Mouse (Mus musculus): ENCODE measurements at regions not wholly inside any gene's neighbourhood (a gene's known extent, or its start where the extent isn't known, plus 50 kb on each side); places are given as distances from the start of the nearest gene placed in this dataset.

DNA sequence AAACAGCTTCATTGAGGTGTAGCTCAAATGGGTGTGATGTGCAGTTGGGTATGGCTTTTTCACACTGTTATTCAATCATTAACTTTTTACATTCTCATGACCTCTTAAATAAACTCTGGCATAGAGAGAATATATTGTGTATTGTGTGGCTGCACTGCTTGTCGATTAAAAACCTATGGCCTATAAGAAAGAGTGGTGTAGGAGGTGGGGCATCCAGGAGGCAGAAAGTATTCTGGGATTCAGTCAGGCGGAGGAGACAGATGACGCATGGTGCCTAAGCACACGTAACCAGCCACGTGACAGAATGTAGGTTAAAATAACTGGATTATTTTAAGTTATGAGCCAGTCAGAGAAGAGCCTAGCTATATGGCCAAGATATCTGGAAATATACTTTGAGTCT is 78.2 kb upstream of the Slc16a7 start:
- H3K9me3 ChIP-seq (replicated peaks; ENCODE audit: control insufficient read depth, low read length), result no peaks in the 10 kb centered on the region

DNA sequence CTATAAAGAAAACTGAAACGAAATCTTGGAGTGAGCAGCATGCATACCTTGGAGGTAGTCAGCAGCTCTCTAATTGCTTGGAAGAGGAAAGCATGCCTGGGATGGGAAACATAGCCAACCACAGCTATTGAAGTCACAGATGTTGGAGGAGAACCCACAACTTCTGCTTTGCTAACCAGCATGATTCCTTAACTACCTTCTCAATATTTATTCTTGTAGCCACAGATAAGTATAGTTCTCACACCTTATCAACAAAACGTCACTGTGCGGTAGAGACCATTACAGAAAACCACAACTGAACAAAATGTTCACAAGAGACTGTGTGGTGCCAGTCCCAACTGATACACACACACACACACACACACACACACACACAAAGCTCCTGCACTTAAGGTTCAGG is 99.1 kb upstream of the Slc16a7 start:
- Histone ChIP-seq H3K9me3 (replicated peaks; ENCODE audit: control insufficient read depth, low read length) (no peaks in the 10 kb centered on the region), H3K27me3 (replicated peaks; ENCODE audit: control insufficient read depth, insufficient read depth, low read length) (no peaks in the 10 kb centered on the region), H3K4me3 (ENCODE audit: low read depth, low read length) (no peak overlapping the region), H3K36me3 (ENCODE audit: control insufficient read depth, insufficient read depth, low read length) (no peaks in the 10 kb centered on the region), H3K4me2 (ENCODE audit: low read length) (no peak overlapping the region), H3K9ac (ENCODE audit: low read length) (no peak overlapping the region), H3K27ac (ENCODE audit: low read depth, low read length) (no peak overlapping the region), H3K4me1 (ENCODE audit: control insufficient read depth, insufficient read depth, low read length) (no peaks in the 10 kb centered on the region)
- WGBS, result 81% methylated on average over 3 of the region's 3 CpGs
- DNase-seq (ENCODE audit: low spot score) (no peak), ATAC-seq (no peak)

More for the DNA sequence above, 78.2 kb upstream of the Slc16a7 start:
- no peak overlapping the region for H3K9ac ChIP-seq (ENCODE audit: low read length)
- H3K4me2 ChIP-seq (ENCODE audit: low read length), result no peak overlapping the region
- H3K27me3 ChIP-seq (replicated peaks; ENCODE audit: control insufficient read depth, insufficient read depth, low read length), result no peaks in the 10 kb centered on the region
- no peak for DNase-seq (ENCODE audit: low spot score)
- no peaks in the 10 kb centered on the region for H3K4me1 ChIP-seq (ENCODE audit: control insufficient read depth, insufficient read depth, low read length)
- 88% methylated on average over 5 of the region's 5 CpGs for WGBS
- H3K27ac ChIP-seq (ENCODE audit: low read depth, low read length), result no peak overlapping the region
- no peak for ATAC-seq
- no peaks in the 10 kb centered on the region for H3K36me3 ChIP-seq (ENCODE audit: control insufficient read depth, insufficient read depth, low read length)
- H3K4me3 ChIP-seq (ENCODE audit: low read depth, low read length), result no peak overlapping the region

DNA sequence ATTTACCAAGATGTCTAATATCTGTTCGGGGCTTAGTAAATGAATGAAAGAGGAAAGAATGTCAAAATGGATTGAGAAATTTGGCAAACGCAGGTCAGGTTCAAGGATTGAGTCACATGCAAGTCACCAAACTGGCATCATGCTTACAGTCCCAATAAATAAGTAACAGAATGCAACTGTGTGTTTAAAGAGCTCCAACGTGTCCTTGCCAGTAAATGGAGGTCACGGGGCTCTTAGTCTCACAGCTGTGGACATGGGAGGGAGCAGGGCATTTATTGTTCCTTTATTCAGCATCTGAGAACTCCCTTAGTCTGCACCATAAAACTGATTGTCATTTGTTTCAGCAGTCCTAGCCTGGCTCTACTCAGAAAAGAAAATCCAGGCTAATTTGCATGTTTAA is 101.1 kb upstream of the Slc16a7 start:
- H3K36me3 ChIP-seq (ENCODE audit: control insufficient read depth, insufficient read depth, low read length), result no peaks in the 10 kb centered on the region
- no peaks in the 10 kb centered on the region for H3K27me3 ChIP-seq (replicated peaks; ENCODE audit: control insufficient read depth, insufficient read depth, low read length)
- no peak overlapping the region for H3K9ac ChIP-seq (ENCODE audit: low read length)
- H3K4me2 ChIP-seq (ENCODE audit: low read length), result no peak overlapping the region
- no peak for ATAC-seq
- no peak overlapping the region for H3K4me3 ChIP-seq (ENCODE audit: low read depth, low read length)
- no peaks in the 10 kb centered on the region for H3K9me3 ChIP-seq (replicated peaks; ENCODE audit: control insufficient read depth, low read length)
- WGBS, result 50% methylated on average over 4 of the region's 4 CpGs
- H3K27ac ChIP-seq (ENCODE audit: low read depth, low read length), result no peak overlapping the region
- no peak for DNase-seq (ENCODE audit: low spot score)
- no peaks in the 10 kb centered on the region for H3K4me1 ChIP-seq (ENCODE audit: control insufficient read depth, insufficient read depth, low read length)

DNA sequence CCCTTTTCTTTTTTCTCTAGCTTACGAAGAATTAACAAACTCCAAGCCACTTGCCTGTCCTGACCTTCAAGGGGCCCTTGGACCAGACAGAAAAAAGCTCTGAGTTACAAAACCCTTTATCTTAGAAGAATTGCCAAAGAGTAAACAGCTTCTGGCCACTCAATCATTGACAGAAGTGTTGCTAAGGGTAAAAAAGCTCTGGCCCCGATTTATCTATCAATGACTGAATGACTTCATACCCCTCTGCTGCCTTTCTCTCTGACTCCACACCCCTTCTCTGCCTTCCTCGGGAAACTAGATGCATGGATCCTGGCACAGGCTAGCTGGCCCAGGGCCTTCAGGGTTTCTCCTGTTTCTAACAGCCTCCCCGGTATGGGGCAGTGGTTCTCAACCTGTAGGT is 105.2 kb upstream of the Slc16a7 start:
- Histone ChIP-seq H3K9me3 (replicated peaks; ENCODE audit: control insufficient read depth, low read length) (no peaks in the 10 kb centered on the region), H3K27me3 (replicated peaks; ENCODE audit: control insufficient read depth, insufficient read depth, low read length) (no peaks in the 10 kb centered on the region), H3K36me3 (ENCODE audit: control insufficient read depth, insufficient read depth, low read length) (no peaks in the 10 kb centered on the region), H3K4me2 (ENCODE audit: low read length) (no peak overlapping the region), H3K4me1 (ENCODE audit: control insufficient read depth, insufficient read depth, low read length) (no peaks in the 10 kb centered on the region), H3K4me3 (ENCODE audit: low read depth, low read length) (no peak overlapping the region), H3K9ac (ENCODE audit: low read length) (no peak overlapping the region), H3K27ac (ENCODE audit: low read depth, low read length) (no peak overlapping the region)
- DNase-seq (ENCODE audit: low spot score) (no peak), ATAC-seq (no peak)
- WGBS, result 79% methylated on average over 4 of the region's 4 CpGs

DNA sequence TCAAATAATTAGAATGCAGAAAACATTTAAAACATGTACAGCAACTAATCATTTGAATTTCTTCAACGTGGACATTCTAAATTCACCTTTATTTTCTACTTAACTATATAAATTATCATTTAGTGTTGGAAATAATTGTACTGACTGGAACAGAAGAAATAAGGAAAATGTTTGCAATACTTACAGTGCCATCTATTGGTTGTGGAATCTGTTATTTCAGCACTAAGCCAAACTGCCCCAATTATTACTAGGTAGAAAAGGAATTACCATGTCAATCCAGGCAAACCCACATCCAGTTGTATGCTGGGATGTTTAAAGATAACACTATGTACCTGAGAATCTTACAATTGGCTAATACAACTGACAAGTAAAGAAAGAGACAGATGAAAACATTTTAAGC is 109.1 kb upstream of the Slc16a7 start:
- H3K4me3 ChIP-seq (ENCODE audit: low read depth, low read length), result no peak overlapping the region
- H3K9me3 ChIP-seq (replicated peaks; ENCODE audit: control insufficient read depth, low read length), result no peaks in the 10 kb centered on the region
- H3K9ac ChIP-seq (ENCODE audit: low read length), result no peak overlapping the region
- H3K27ac ChIP-seq (ENCODE audit: low read depth, low read length), result no peak overlapping the region
- peak; percentile 68 for DNase-seq (ENCODE audit: low spot score)
- 34% methylated on average over 1 of the region's 1 CpGs for WGBS
- ATAC-seq, result no peak
- no peaks in the 10 kb centered on the region for H3K36me3 ChIP-seq (ENCODE audit: control insufficient read depth, insufficient read depth, low read length)
- H3K27me3 ChIP-seq (replicated peaks; ENCODE audit: control insufficient read depth, insufficient read depth, low read length), result no peaks in the 10 kb centered on the region
- H3K4me2 ChIP-seq (ENCODE audit: low read length), result no peak overlapping the region
- no peaks in the 10 kb centered on the region for H3K4me1 ChIP-seq (ENCODE audit: control insufficient read depth, insufficient read depth, low read length)

DNA sequence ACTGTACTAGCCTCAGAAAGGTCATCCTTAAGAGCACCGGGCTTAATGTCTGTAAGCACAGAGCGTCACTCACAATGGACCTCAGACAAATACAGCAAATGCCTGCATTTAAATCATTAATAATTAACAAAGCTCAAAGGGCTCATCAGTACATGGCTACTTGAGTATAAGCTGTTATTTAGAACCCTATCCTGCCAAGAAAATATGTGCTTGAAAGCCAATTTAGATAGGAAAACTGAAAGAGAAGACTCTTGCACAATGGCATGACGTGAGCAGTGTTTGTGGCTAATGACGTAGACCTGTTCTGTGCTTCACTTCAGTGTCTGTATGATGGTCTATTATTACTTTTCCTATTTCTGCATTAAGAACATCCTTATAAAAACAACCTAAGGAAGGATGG is 111.1 kb upstream of the Slc16a7 start:
- Histone ChIP-seq H3K27ac (ENCODE audit: low read depth, low read length) (no peak overlapping the region), H3K4me3 (ENCODE audit: low read depth, low read length) (no peak overlapping the region), H3K4me1 (ENCODE audit: control insufficient read depth, insufficient read depth, low read length) (no peaks in the 10 kb centered on the region), H3K36me3 (ENCODE audit: control insufficient read depth, insufficient read depth, low read length) (no peaks in the 10 kb centered on the region), H3K4me2 (ENCODE audit: low read length) (no peak overlapping the region), H3K27me3 (replicated peaks; ENCODE audit: control insufficient read depth, insufficient read depth, low read length) (no peaks in the 10 kb centered on the region), H3K9ac (ENCODE audit: low read length) (no peak overlapping the region), H3K9me3 (replicated peaks; ENCODE audit: control insufficient read depth, low read length) (no peaks in the 10 kb centered on the region)
- ATAC-seq (no peak), DNase-seq (ENCODE audit: low spot score) (no peak)
- WGBS, result 62% methylated on average over 4 of the region's 4 CpGs

DNA sequence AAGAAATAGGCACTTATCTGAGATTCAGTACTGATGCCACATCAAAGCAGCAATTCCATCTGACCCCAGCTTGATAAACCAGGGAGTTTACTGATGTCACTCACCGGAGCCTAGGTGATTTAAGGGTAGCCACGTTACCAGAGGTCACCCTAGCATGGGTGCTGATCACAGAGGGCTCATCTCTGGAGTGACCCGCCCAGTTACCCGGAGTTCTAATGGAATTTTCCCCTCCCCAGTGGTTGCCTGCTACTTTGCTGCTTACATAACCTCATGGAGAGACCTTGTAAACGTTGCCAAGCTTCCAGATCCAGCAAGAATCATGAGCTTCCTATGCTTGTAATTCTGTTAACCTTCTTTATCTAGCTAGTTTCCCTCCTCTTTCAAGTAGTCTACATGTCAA is 125.8 kb upstream of the Slc16a7 start:
- ATAC-seq, result no peak
- 85% methylated on average over 5 of the region's 5 CpGs for WGBS
- DNase-seq (ENCODE audit: low spot score), result no peak
- Histone ChIP-seq H3K9me3 (replicated peaks; ENCODE audit: control insufficient read depth, low read length) (no peaks in the 10 kb centered on the region), H3K4me3 (ENCODE audit: low read depth, low read length) (no peak overlapping the region), H3K9ac (ENCODE audit: low read length) (no peak overlapping the region), H3K27ac (ENCODE audit: low read depth, low read length) (no peak overlapping the region), H3K4me1 (ENCODE audit: control insufficient read depth, insufficient read depth, low read length) (no peaks in the 10 kb centered on the region), H3K4me2 (ENCODE audit: low read length) (no peak overlapping the region), H3K36me3 (ENCODE audit: control insufficient read depth, insufficient read depth, low read length) (no peaks in the 10 kb centered on the region), H3K27me3 (replicated peaks; ENCODE audit: control insufficient read depth, insufficient read depth, low read length) (no peaks in the 10 kb centered on the region)

DNA sequence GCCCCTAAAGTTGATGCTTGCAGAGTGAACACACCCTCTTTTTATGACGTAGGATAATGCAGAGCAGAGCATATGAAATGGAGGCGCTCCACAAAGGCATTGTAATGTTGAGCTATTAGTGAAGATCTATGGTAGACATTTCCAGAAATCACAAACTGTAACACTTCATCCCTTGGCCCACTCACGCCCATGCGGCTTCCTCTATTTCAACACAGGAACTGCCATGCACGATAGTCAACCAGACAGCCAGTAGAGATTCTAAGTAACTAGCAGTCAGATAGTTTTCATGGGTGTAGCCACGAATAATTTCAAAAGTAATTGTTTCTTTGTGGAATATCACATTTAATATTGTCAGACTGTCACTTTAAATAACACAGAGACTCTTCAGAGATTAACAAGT is 141.6 kb upstream of the Slc16a7 start:
- ATAC-seq, result no peak
- Histone ChIP-seq H3K4me2 (ENCODE audit: low read length) (no peak overlapping the region), H3K36me3 (ENCODE audit: control insufficient read depth, insufficient read depth, low read length) (no peaks in the 10 kb centered on the region), H3K9ac (ENCODE audit: low read length) (no peak overlapping the region), H3K27me3 (replicated peaks; ENCODE audit: control insufficient read depth, insufficient read depth, low read length) (no peaks in the 10 kb centered on the region), H3K27ac (ENCODE audit: low read depth, low read length) (no peak overlapping the region), H3K4me1 (ENCODE audit: control insufficient read depth, insufficient read depth, low read length) (no peaks in the 10 kb centered on the region), H3K9me3 (replicated peaks; ENCODE audit: control insufficient read depth, low read length) (no peaks in the 10 kb centered on the region), H3K4me3 (ENCODE audit: low read depth, low read length) (no peak overlapping the region)
- no peak for DNase-seq (ENCODE audit: low spot score)
- WGBS, result 91% methylated on average over 6 of the region's 6 CpGs

DNA sequence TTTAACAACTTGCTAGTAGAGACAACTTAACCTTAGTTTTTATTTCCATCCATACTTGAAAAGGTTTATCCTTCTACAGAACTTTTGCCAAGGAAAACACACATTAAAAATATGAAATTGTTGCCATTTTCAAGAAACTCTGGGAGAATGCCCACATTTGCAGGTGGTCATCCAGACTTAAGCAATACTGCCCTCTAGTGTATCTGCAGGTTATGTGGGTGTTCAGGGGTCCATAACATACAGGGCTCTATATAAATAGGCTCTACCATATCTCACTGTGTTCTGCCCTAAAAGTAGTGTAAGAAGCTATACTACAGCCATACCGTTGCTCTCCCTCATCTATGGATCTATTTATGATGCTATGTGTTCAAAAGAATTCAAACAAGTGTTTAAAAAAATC is 149.1 kb upstream of the Slc16a7 start:
- Histone ChIP-seq H3K4me3 (ENCODE audit: low read depth, low read length) (no peak overlapping the region), H3K4me1 (ENCODE audit: control insufficient read depth, insufficient read depth, low read length) (no peaks in the 10 kb centered on the region), H3K9me3 (replicated peaks; ENCODE audit: control insufficient read depth, low read length) (no peaks in the 10 kb centered on the region), H3K27ac (ENCODE audit: low read depth, low read length) (no peak overlapping the region), H3K9ac (ENCODE audit: low read length) (no peak overlapping the region), H3K27me3 (replicated peaks; ENCODE audit: control insufficient read depth, insufficient read depth, low read length) (no peaks in the 10 kb centered on the region), H3K4me2 (ENCODE audit: low read length) (no peak overlapping the region), H3K36me3 (ENCODE audit: control insufficient read depth, insufficient read depth, low read length) (no peaks in the 10 kb centered on the region)
- 54% methylated on average over 1 of the region's 1 CpGs for WGBS
- DNase-seq (ENCODE audit: low spot score) (peak; percentile 78), ATAC-seq (peak; percentile 63; the same call in 1 of the 2 replicates)
